Mouse (Mus musculus) adrenal gland, adult 18-20 months (tissue): ENCODE results near the gene Creb5. TPM values are rescaled to one million over a fixed set of nuclear protein-coding genes. Genes with fewer than 3 reads are reported as not detected.

Source experiments
- DNase-seq, 2 experiments: peaks; one replicate each; pipeline ENCODE4 v3.0.0; 2021 to 2022; ENCODE audit warnings: low spot score in 2 of 2
- total RNA-seq, 2 experiments: library from RNA; stranded (reverse); gene quantifications; 1 replicate in 1 of 2; 2 replicates in 1 of 2; pipeline ENCODE4 v1.2.3; 2021

Gene Creb5
- total RNA-seq, 2 experiments from 2014 or later = 1.5 to 3.2 TPM

DNA sequence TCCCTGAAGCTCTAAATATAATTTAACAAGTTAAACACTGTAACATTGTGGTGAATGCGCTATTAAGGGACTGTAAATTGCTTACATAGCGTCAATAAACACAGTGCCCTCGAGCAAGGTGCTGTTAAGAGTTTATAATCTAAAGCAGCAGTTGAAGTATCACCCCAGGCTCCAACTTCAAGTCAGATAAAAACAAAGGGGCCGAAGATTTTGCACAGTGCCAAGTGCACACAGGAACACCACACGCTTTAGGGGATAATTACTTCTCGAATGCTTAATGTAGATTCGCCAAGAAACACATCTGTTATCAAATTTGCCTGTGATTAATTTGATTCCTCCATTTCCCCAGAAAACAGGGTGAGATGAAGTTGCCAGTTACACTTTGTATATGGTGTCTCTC is 142.3 kb downstream of the Creb5 start:
- no peak for DNase-seq

GRCm38 (mm10) chr6:53429891-53430290 is 142.8 kb downstream of the Creb5 start:
- DNase-seq = no peak

- no peak for DNase-seq
Observed at GRCm38 (mm10) chr6:53445862-53446460, 158.9 kb downstream of the Creb5 start.

DNA sequence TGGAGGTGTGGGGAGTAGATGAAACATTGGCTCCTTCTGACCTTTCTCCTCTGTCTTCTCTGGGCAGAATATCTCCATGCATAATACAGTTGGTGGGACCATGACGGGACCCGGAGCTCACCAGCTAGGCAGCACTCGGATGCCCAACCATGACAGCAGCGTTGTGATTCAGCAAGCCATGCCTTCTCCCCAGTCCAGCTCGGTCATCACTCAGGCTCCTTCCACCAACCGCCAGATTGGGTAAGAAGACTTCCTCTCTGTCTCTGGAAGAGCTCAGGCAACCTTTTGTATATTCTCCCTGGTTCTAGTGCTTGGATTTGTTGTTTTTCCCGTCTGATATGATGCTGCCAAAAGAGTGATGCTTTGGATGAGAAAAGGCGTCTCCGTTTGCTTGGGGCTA is 160.4 kb downstream of the Creb5 start:
- no peak for DNase-seq

DNA sequence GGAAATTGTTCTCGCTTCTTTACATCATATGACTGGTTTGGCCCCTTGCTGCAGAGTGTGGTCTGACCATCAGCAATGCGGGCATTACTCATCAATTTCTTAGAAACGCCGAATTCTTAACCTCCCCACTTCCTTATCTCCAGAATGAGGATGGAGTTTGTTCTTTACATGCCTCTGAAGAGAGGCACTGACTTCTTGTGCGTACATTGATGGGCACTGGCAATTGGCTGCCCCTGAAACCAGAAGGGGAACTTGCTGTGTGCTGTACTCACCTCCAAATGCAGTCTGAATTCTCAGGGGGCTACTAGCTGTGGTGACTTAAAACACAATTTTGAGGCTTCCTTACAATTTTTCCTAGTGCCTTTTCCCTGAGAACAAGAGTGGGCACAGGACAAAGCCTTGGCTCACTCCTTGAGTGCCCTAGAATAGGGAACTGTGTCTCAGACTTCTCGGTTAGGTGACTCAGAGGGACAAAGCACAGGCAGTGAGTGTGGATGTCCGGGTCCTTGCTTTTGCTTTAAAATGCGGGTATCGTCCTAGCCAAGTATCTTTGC is 161.3 kb downstream of the Creb5 start:
- no peak for DNase-seq

- no peak for DNase-seq
Observed at GRCm38 (mm10) chr6:53449437-53450173, 162.5 kb downstream of the Creb5 start.

- DNase-seq = no peak
Observed at GRCm38 (mm10) chr6:53450494-53450893, 163.4 kb downstream of the Creb5 start.

GRCm38 (mm10) chr6:53452240-53452639 is 165.2 kb downstream of the Creb5 start:
- DNase-seq = no peak

- DNase-seq = no peak
Observed at GRCm38 (mm10) chr6:53455442-53455841, 168.4 kb downstream of the Creb5 start.

DNA sequence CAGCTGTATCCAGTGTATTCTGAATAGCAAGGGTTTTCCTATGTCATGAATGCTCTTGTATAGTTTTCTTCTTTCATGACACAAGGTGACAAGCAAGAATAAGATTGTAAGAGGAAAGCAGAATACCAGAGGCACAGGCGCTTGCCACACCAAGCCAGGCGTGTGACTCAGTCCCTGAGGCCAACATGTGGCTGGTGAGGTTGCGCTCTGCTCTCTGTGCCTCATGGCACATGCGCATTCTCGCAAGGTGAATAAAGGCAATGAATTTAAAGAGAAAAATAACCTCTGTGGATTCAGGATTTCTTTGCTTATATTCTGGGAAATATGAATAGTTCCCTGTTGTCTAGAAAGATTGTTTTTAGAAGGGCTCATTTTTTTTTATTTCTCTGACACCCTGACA is 169.0 kb downstream of the Creb5 start:
- no peak for DNase-seq

GRCm38 (mm10) chr6:53459995-53460747 is 173.1 kb downstream of the Creb5 start:
- no peak for DNase-seq

- no peak for DNase-seq
Observed at GRCm38 (mm10) chr6:53461056-53461455, 174.0 kb downstream of the Creb5 start.

DNA sequence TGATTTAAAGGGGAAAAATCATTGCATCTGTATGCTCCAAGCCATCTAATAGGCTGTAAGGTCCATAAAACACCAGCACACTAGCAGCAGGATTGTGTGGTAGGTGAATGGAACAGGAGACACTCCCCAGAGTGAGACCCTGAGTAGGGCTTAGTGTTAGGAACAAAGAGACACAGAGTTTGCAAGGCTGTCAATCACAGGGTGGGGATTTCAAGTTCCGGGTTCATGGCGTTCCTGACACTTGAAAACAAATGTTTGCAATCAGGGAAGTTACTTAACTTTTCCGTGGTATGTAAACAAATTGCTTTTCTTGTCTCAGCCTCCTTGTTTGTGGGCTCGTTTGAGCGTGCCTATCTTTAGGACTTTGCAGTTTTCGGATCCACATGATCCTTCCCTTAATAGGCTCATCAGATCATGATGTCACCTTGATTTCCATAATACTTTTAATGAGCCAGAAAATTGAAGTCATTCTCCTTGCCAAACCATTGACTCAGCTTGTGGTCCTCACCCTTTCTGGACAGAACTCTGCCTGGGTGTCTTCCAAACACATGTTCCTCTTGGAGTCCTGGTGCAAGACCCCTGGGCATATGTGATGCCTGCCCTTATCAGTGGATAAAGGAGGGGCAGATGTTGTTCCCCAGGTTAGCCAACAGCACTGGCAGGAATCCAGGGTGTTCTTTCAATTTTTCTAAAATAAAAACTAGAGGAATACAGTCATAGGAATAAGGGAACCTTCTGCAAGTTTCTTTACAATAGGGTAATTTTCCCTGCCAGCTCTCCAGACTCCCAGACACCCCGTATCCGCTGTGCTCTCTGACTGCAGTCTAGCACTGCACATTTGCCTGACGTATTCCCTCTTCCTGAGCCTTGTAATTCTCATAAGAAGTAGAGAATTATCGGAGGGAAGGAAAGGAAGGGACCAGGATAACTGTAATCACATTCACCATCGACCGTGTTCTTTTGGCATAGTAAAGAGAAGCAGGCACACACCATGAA is 175.0 kb downstream of the Creb5 start:
- DNase-seq = no peak

- DNase-seq = no peak
Observed at GRCm38 (mm10) chr6:53462802-53463201, 175.7 kb downstream of the Creb5 start.

GRCm38 (mm10) chr6:53463261-53463813 is 176.3 kb downstream of the Creb5 start:
- DNase-seq = no peak

DNA sequence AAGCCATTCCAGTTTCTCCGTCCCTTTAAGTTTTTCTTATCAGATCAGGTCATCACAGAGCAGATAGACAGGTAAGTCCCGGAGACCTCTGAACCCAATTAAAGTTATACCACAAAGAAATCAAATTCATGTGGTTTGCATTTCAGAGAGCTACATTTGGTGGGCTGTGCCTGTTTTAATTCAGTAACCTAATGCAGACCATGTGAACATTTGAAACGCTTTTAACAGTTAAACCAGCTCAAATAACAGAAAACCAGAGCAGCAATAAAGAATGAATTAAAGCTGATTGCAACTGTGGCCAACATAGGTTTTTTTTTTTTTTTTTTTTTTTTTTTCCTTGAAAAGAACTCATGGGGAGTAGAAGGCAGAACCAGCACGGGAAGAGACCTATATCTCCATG is 182.1 kb downstream of the Creb5 start:
- no peak for DNase-seq

GRCm38 (mm10) chr6:53469703-53470102 is 182.6 kb downstream of the Creb5 start:
- DNase-seq = no peak

GRCm38 (mm10) chr6:53470559-53470958 is 183.5 kb downstream of the Creb5 start:
- no peak for DNase-seq

DNA sequence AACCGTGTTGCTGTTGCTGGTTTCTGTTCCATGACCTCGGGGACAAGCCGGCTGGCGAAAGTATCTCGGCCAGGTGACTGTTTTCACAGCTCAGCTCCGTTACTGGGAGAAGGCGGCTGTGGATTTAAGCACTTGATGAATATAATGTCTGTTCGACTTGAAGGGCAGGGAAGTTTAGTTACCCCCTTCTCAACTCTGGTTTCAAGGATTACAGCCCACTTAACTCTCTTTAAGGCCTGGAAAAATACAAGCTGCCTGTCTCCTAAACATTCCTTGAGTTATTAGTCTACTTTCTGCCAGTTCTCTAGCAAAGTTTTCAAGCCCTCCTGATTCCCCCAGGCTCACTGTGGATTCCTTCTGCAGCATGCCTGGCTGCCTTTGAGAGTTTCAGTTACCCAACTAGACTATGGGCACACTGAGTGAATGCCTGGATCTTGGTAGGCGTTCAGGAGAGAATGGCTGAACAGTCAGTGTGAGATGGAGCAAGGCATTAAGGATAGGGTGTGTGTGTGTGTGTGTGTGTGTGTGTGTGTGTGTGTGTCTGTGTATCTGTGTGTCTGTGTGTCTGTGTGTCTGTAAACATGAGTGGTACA is 184.0 kb downstream of the Creb5 start:
- DNase-seq = no peak

- DNase-seq = no peak
Observed at GRCm38 (mm10) chr6:53472751-53473150, 185.7 kb downstream of the Creb5 start.
